Mouse (Mus musculus) limb, embryonic 10.5 days (tissue): ENCODE measurements at regions not wholly inside any gene's neighbourhood (a gene's known extent, or its start where the extent isn't known, plus 50 kb on each side); places are given as distances from the start of the nearest gene placed in this dataset.

ENCODE experiments used
- DNase-seq: peaks from one replicate; pipeline ENCODE4 v3.0.0-alpha.2; 2017; ENCODE audit warnings: low spot score
- H3K27ac ChIP-seq: fragments of 300-500 bp; sonication (generic); 2 replicates; pipeline ENCODE4 v1.5.1; 2016; ENCODE audit warnings: mild to moderate bottlenecking
- H3K27me3 ChIP-seq: fragments of 300-500 bp; sonication (generic); 2 replicates; pipeline ENCODE4 v1.6.1; 2016; ENCODE audit warnings: low read depth, mild to moderate bottlenecking; ENCODE audit not compliant: poor library complexity, severe bottlenecking
- H3K36me3 ChIP-seq: fragments of 300-500 bp; sonication (generic); 2 replicates; pipeline ENCODE4 v1.6.1; 2016; ENCODE audit warnings: mild to moderate bottlenecking, moderate library complexity
- H3K4me1 ChIP-seq: fragments of 300-500 bp; sonication (generic); 2 replicates; pipeline ENCODE4 v1.6.1; 2016
- H3K4me3 ChIP-seq: fragments of 300-500 bp; sonication (generic); 2 replicates; pipeline ENCODE4 v1.5.1; 2016; ENCODE audit warnings: mild to moderate bottlenecking, moderate library complexity
- H3K9me3 ChIP-seq: fragments of 300-500 bp; sonication (generic); replicated peaks from 2 replicates; pipeline ENCODE4 v1.6.1; 2016; ENCODE audit warnings: mild to moderate bottlenecking
- WGBS: fragments of 180-500 bp; shearing (Covaris S2); methylation state at CpG from one replicate; pipeline ENCODE4 v1.1.7; 2016; 5-methylcytosine and 5-hydroxymethylcytosine counted together

DNA sequence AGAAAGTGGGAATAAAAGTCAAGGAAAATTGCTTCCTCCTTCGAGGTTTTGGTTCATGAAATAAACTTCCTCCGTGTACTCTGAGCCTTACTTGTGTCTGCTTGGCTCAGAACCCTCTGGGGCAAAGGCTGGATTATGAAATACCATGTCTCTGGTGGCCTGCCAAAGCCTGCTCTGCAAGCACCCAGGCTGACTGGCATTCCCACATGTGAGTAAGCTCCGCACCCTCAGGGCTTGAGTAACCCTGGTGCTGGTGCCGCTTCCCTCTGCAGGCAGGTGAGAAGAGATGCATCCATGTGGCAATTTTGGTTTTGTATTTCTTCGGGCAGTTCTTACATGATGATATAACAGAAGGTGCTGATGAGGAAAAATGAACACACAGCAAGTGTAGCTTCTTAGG, 66.0 kb downstream of the Nr2f2 start:
- no peak for DNase-seq
- 78% methylated on average over 5 of the region's 5 CpGs for WGBS
- no peak overlapping the region for H3K27ac ChIP-seq
- H3K9me3 ChIP-seq, result no peaks in the 10 kb centered on the region
- H3K4me3 ChIP-seq, result no peak overlapping the region
- no peaks in the 10 kb centered on the region for H3K27me3 ChIP-seq
- peaks cover 6% of the 10 kb centered on the region for H3K4me1 ChIP-seq
- no peaks in the 10 kb centered on the region for H3K36me3 ChIP-seq

GRCm38 (mm10) chr7:70291431-70291830, 75.1 kb downstream of the Nr2f2 start:
- Histone ChIP-seq H3K9me3 (no peaks in the 10 kb centered on the region), H3K36me3 (no peaks in the 10 kb centered on the region), H3K27ac (no peak overlapping the region), H3K27me3 (peaks cover 53% of the 10 kb centered on the region), H3K4me3 (no peak overlapping the region), H3K4me1 (peaks cover 13% of the 10 kb centered on the region)
- DNase-seq, result no peak
- WGBS, result 93% methylated on average over 6 of the region's 6 CpGs

DNA sequence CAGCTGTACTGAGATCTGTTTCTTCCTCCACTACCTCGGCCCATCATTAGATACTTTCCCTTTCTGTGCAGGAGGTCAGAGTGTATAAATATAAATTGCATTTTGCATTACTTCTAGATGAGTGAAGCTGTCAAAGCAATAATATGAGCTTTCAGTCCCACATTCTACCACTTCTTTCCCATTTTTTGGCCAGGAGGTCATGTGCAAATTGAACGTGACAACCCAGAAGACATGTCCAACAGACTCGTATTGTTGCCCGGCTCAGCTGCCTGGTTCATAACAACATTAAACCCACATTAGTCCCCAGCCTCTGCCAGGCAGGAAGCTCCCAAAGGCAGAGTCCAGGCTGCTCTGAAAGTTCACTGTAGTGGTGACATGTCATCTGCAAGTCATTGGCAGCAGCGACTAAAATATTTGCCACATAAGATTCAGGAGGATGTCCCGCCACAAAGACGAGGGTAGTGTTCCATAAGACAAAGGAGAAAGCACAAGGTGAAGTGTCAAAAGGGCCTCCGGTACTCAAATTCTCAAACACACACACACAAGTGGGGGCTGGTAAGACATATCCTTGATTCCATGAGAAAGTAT, 75.7 kb downstream of the Nr2f2 start:
- H3K27me3 ChIP-seq, result peaks cover 59% of the 10 kb centered on the region
- DNase-seq, result no peak
- 73% methylated on average over 8 of the region's 8 CpGs for WGBS

GRCm38 (mm10) chr7:70290277-70290676, 76.3 kb downstream of the Nr2f2 start:
- DNase-seq, result no peak
- no peak overlapping the region for H3K27ac ChIP-seq
- peaks cover 65% of the 10 kb centered on the region for H3K27me3 ChIP-seq
- H3K36me3 ChIP-seq, result no peaks in the 10 kb centered on the region
- 55% methylated on average over 6 of the region's 6 CpGs for WGBS
- no peak overlapping the region for H3K4me3 ChIP-seq
- H3K9me3 ChIP-seq, result no peaks in the 10 kb centered on the region
- peaks cover 13% of the 10 kb centered on the region for H3K4me1 ChIP-seq

More for the DNA sequence above, 75.7 kb downstream of the Nr2f2 start:
- Histone ChIP-seq H3K4me1 (peaks cover 13% of the 10 kb centered on the region), H3K9me3 (no peaks in the 10 kb centered on the region), H3K36me3 (no peaks in the 10 kb centered on the region), H3K27ac (no peak overlapping the region), H3K4me3 (no peak overlapping the region)

DNA sequence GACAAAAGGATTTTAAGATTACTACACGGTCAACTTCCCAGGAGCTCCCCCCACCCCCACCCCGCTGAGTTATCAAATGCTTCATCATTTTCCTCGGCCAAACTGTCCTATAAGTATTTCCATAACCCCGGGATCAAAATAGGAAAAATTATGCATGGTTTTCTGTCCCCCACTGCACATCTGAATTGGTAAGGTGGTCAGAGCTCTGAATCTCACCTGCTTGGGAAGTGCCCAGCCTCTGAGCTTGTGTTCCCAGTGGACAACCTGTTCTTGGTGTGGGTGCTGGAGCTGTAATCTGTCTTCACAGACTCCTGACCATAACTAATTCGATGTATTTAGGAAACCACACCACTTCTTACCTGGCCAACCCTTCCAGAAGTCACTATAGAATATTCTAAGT, 77.9 kb downstream of the Nr2f2 start:
- H3K4me3 ChIP-seq, result no peak overlapping the region
- WGBS, result 16% methylated on average over 5 of the region's 5 CpGs
- H3K36me3 ChIP-seq, result no peaks in the 10 kb centered on the region
- H3K9me3 ChIP-seq, result no peaks in the 10 kb centered on the region
- H3K27ac ChIP-seq, result no peak overlapping the region
- DNase-seq, result no peak
- peaks cover 81% of the 10 kb centered on the region for H3K27me3 ChIP-seq
- peaks cover 13% of the 10 kb centered on the region for H3K4me1 ChIP-seq

GRCm38 (mm10) chr7:70287891-70288421, 78.6 kb downstream of the Nr2f2 start:
- DNase-seq, result peak; percentile 55
- Histone ChIP-seq H3K27ac (no peak overlapping the region), H3K36me3 (no peaks in the 10 kb centered on the region), H3K4me3 (peak overlapping the region; percentile 39), H3K4me1 (peaks cover 13% of the 10 kb centered on the region), H3K9me3 (no peaks in the 10 kb centered on the region), H3K27me3 (peaks cover 88% of the 10 kb centered on the region)
- under 1% methylated on average over 29 of the region's 29 CpGs for WGBS

DNA sequence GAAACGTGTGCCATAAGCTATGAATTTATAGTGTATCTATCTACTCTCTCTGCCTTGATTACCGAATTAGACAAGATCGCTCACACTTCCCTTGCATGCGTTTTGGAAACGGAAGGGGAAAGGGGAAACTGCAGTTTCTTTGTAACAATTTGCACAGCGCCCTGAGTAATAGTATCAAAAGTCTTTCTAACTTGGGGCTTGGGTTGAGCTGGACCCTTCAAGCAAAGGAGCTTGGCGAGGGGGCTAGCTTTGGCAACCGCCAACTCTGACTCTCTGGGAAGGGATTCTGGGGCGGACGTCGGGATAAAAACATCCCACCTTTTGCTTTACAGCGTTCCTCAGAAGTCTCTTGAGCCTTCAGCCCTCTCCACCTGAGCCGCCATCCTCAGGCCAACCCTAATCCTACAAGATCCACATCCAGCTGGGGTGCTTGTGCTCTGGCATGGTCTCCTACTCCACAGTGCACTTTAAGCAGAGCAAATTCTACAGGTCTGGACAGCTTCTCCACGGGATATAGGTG, 79.6 kb downstream of the Nr2f2 start:
- Histone ChIP-seq H3K27ac (no peak overlapping the region), H3K4me3 (no peak overlapping the region), H3K27me3 (peaks cover 99% of the 10 kb centered on the region), H3K9me3 (no peaks in the 10 kb centered on the region), H3K4me1 (peaks cover 15% of the 10 kb centered on the region), H3K36me3 (no peaks in the 10 kb centered on the region)
- peak; percentile 43 for DNase-seq
- 4% methylated on average over 14 of the region's 14 CpGs for WGBS

DNA sequence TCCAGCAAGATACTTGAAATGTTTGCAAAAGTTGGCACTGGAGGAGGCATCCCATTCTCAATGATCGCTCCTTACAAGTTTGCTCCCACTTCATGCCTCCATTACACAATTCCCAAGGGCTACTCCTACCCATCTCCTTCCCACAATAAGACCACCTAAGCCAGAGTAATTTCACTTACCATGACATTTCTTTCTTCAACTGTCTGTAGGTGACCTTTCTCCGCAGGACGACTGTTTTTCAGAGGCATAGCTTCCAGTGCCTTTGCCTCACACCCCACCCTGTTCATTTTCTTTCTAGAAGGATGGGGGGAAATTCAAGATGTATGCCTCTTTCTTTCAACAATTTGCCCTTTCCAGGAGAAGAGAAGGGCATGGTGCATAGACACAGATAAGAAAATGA, 81.2 kb downstream of the Nr2f2 start:
- H3K36me3 ChIP-seq, result no peaks in the 10 kb centered on the region
- no peak overlapping the region for H3K4me3 ChIP-seq
- no peak for DNase-seq
- H3K27me3 ChIP-seq, result peaks cover 100% of the 10 kb centered on the region
- WGBS, result 6% methylated on average over 3 of the region's 3 CpGs
- H3K27ac ChIP-seq, result no peak overlapping the region
- peaks cover 31% of the 10 kb centered on the region for H3K4me1 ChIP-seq
- no peaks in the 10 kb centered on the region for H3K9me3 ChIP-seq

GRCm38 (mm10) chr7:70283836-70284235, 82.7 kb downstream of the Nr2f2 start:
- no peak overlapping the region for H3K27ac ChIP-seq
- 0% methylated on average over 1 of the region's 1 CpGs for WGBS
- H3K36me3 ChIP-seq, result no peaks in the 10 kb centered on the region
- peaks cover 36% of the 10 kb centered on the region for H3K4me1 ChIP-seq
- peaks cover 100% of the 10 kb centered on the region for H3K27me3 ChIP-seq
- DNase-seq, result no peak
- no peak overlapping the region for H3K4me3 ChIP-seq
- no peaks in the 10 kb centered on the region for H3K9me3 ChIP-seq

GRCm38 (mm10) chr7:70283166-70283565, 83.4 kb downstream of the Nr2f2 start:
- Histone ChIP-seq H3K27ac (no peak overlapping the region), H3K4me1 (peaks cover 34% of the 10 kb centered on the region), H3K27me3 (peaks cover 100% of the 10 kb centered on the region), H3K4me3 (no peak overlapping the region), H3K36me3 (no peaks in the 10 kb centered on the region), H3K9me3 (no peaks in the 10 kb centered on the region)
- 5% methylated on average over 4 of the region's 4 CpGs for WGBS
- DNase-seq, result no peak

DNA sequence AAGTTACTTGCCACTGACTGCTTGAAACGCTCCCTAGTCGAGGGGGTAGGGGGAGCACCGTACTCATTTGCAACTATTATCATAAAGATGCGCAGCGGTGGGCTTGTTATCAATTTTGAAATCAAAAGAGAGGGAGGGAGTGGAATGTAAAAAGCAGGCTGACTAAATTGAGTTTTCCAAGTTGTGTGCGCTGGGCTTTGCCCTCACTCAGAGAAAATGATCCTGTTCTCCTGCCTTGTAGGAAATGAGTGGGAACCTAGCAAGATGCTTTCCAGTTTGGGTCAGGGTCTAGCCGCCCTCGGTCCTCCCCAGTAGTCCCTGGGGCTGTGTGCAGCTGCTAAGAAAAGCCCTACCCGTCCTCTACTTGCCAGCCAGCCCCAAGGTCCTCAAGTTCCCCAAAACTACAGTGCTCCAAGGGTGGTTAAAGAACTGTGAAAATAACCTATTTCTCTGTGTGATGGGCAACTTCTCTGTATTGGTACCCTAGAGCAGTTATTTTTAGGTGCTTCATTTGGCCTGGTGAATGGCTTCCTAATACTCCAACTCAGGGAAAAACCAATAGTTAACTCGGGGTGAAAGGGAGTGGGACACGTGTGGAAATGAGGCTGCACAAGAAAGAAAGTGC, 84.5 kb downstream of the Nr2f2 start:
- Histone ChIP-seq H3K27ac (no peak overlapping the region), H3K27me3 (peaks cover 100% of the 10 kb centered on the region), H3K36me3 (no peaks in the 10 kb centered on the region), H3K9me3 (no peaks in the 10 kb centered on the region), H3K4me3 (no peak overlapping the region), H3K4me1 (peaks cover 23% of the 10 kb centered on the region)
- 2% methylated on average over 11 of the region's 11 CpGs for WGBS
- peak; percentile 46 for DNase-seq

- Histone ChIP-seq H3K4me1 (peaks cover 23% of the 10 kb centered on the region), H3K9me3 (no peaks in the 10 kb centered on the region), H3K27ac (no peak overlapping the region), H3K27me3 (peaks cover 99% of the 10 kb centered on the region), H3K4me3 (peak overlapping the region; percentile 41), H3K36me3 (no peaks in the 10 kb centered on the region)
- WGBS, result 1% methylated on average over 22 of the region's 22 CpGs
- peak; percentile 69 for DNase-seq
Observed at GRCm38 (mm10) chr7:70281381-70281750, 85.2 kb downstream of the Nr2f2 start.

DNA sequence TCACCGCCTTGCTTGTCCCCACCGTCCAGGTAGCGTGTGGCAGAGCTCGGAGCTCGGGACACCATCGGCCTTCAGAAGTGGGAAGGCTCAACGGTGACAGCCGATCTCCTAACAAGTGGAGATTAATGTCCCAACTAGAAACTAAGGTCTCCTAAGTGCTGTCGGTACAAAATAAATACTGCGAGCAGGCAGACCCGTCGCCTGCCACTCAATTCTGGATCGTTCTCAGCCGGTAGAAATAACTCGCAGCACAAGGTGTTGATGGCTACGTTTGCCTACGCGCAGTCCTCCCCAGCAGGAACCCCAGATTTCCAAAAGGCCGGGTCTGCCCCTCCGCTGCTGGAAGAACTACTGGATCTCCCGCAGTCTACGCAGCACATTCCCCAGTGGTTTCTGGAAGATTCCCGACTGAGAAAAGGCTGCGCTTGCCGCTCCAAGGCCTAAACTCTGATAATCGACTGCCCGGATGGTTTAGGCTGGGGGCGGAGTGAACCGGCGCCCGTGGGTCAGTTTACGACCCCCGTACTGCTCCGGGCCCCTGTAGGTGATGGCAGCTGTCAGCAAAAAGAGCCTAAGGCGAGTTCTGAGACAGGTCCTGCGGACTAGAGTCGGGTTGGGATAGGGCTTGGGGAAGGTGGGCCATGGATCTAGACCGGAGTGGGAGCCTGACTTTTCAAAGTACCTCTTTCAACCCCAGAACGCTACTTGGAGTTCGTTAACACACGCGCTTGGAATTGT, 85.7 kb downstream of the Nr2f2 start:
- Histone ChIP-seq H3K9me3 (no peaks in the 10 kb centered on the region), H3K36me3 (no peaks in the 10 kb centered on the region), H3K27ac (peak overlapping the region; percentile 19; the same call in 1 of the 2 replicates), H3K4me3 (peak overlapping the region; percentile 41), H3K4me1 (peaks cover 23% of the 10 kb centered on the region), H3K27me3 (peaks cover 93% of the 10 kb centered on the region)
- WGBS, result 2% methylated on average over 42 of the region's 42 CpGs
- DNase-seq, result peak; percentile 73
